Mouse (Mus musculus) embryonic fibroblast, embryonic 13.5 days (primary cell): ENCODE data around the gene Dennd4c. TPM values are rescaled to one million over a fixed set of nuclear protein-coding genes. Genes with fewer than 3 reads are reported as not detected.

Experiments used
- H3K27ac ChIP-seq: 2 replicates; pipeline ENCODE4 v1.5.1; 2012; ENCODE audit warnings: low read length, control low read depth, inconsistent platforms; ENCODE audit not compliant: insufficient read depth
- H3K4me1 ChIP-seq: 2 replicates; pipeline ENCODE4 v1.6.1; 2011; ENCODE audit warnings: low read length; ENCODE audit not compliant: control insufficient read depth, insufficient read depth
- H3K4me3 ChIP-seq: 2 replicates; pipeline ENCODE4 v1.5.1; 2011; ENCODE audit warnings: mild to moderate bottlenecking, control low read depth, low read length; ENCODE audit not compliant: insufficient read depth
- CTCF ChIP-seq: IDR thresholded peaks from 2 replicates; pipeline ENCODE4 v1.5.1; 2011; ENCODE audit warnings: mild to moderate bottlenecking, control low read depth, low read length, moderate library complexity, borderline replicate concordance; ENCODE audit not compliant: insufficient read depth
- POLR2A ChIP-seq: IDR thresholded peaks from 2 replicates; pipeline ENCODE4 v1.6.1; 2011; ENCODE audit warnings: low read depth, mild to moderate bottlenecking, control low read depth, low read length, moderate library complexity
- polyA plus RNA-seq: library from polyadenylated mRNA; stranded (reverse); fragments of >200 nt; gene quantifications from 2 replicates; pipeline ENCODE4 v1.2.4, GENCODE M21; 2011; ENCODE audit warnings: low read depth; ENCODE audit not compliant: missing spikeins, insufficient read length

Dennd4c gene
- 26.9 and 28.4 TPM in 2 replicates for polyA plus RNA-seq

- TF ChIP-seq POLR2A (peak; percentile 95), CTCF (no peak)
- H3K4me3 ChIP-seq, result peak within 1 kb of the TSS; percentile 87
- peak within 1 kb of the TSS; percentile 39 for H3K27ac ChIP-seq
- peaks cover 6% of the 10 kb centered on the region; the same call in 1 of the 2 replicates for H3K4me1 ChIP-seq
Observed at GRCm38 (mm10) chr4:86748336-86749291, at the start of gene Dennd4c. Dennd4c (plus strand) TSS chr4:86748555.

GRCm38 (mm10) chr4:86699161-86699865 lies 49.0 kb upstream of the Dennd4c start:
- no peak overlapping the region for H3K27ac ChIP-seq
- H3K4me1 ChIP-seq, result no peaks in the 10 kb centered on the region
- no peak for TF ChIP-seq CTCF
- no peak for TF ChIP-seq POLR2A
- H3K4me3 ChIP-seq, result no peak overlapping the region

- no peak overlapping the region for H3K4me3 ChIP-seq
- H3K27ac ChIP-seq, result no peak overlapping the region
- no peak for TF ChIP-seq CTCF
- no peak for TF ChIP-seq POLR2A
- H3K4me1 ChIP-seq, result peaks cover 12% of the 10 kb centered on the region
Observed at GRCm38 (mm10) chr4:86708801-86709200, 39.6 kb upstream of the Dennd4c start.

- peaks cover 12% of the 10 kb centered on the region for H3K4me1 ChIP-seq
- TF ChIP-seq POLR2A (no peak), CTCF (no peak)
- H3K27ac ChIP-seq, result peak overlapping the region; percentile 97
- no peak overlapping the region for H3K4me3 ChIP-seq
Observed at GRCm38 (mm10) chr4:86710034-86710650, 38.2 kb upstream of the Dennd4c start.

GRCm38 (mm10) chr4:86710666-86711215 lies 37.6 kb upstream of the Dennd4c start:
- Histone ChIP-seq H3K27ac (peak overlapping the region; percentile 97), H3K4me1 (peaks cover 12% of the 10 kb centered on the region), H3K4me3 (no peak overlapping the region)
- TF ChIP-seq CTCF (no peak), POLR2A (no peak)

GRCm38 (mm10) chr4:86712751-86713195 lies 35.6 kb upstream of the Dennd4c start:
- H3K4me3 ChIP-seq, result no peak overlapping the region
- peak overlapping the region; percentile 39 for H3K27ac ChIP-seq
- no peak for TF ChIP-seq CTCF
- TF ChIP-seq POLR2A, result no peak
- peaks cover 12% of the 10 kb centered on the region for H3K4me1 ChIP-seq

- TF ChIP-seq POLR2A (no peak), CTCF (no peak)
- H3K4me1 ChIP-seq, result peaks cover 12% of the 10 kb centered on the region
- H3K27ac ChIP-seq, result peak overlapping the region; percentile 83
- H3K4me3 ChIP-seq, result no peak overlapping the region
Observed at GRCm38 (mm10) chr4:86713518-86713917, 34.8 kb upstream of the Dennd4c start.

GRCm38 (mm10) chr4:86715341-86715740 lies 33.0 kb upstream of the Dennd4c start:
- no peak overlapping the region for H3K4me3 ChIP-seq
- no peak overlapping the region for H3K27ac ChIP-seq
- no peak for TF ChIP-seq CTCF
- TF ChIP-seq POLR2A, result no peak
- H3K4me1 ChIP-seq, result peaks cover 10% of the 10 kb centered on the region

GRCm38 (mm10) chr4:86717176-86717575 lies 31.2 kb upstream of the Dennd4c start:
- TF ChIP-seq POLR2A (no peak), CTCF (no peak)
- Histone ChIP-seq H3K4me3 (no peak overlapping the region), H3K27ac (no peak overlapping the region), H3K4me1 (peaks cover 7% of the 10 kb centered on the region)
